Mouse (Mus musculus) liver, postnatal 0 days (tissue): ENCODE results near the gene Zfp655.

Source experiments
- CTCF ChIP-seq: sonication (generic); IDR thresholded peaks from 2 replicates; pipeline ENCODE4 v1.5.1; 2016; ENCODE audit warnings: antibody characterized with exemption, low read depth
- EP300 ChIP-seq: IDR thresholded peaks from 2 replicates; pipeline ENCODE4 v1.6.1; 2016; ENCODE audit warnings: antibody characterized with exemption, low read depth, mild to moderate bottlenecking

DNA sequence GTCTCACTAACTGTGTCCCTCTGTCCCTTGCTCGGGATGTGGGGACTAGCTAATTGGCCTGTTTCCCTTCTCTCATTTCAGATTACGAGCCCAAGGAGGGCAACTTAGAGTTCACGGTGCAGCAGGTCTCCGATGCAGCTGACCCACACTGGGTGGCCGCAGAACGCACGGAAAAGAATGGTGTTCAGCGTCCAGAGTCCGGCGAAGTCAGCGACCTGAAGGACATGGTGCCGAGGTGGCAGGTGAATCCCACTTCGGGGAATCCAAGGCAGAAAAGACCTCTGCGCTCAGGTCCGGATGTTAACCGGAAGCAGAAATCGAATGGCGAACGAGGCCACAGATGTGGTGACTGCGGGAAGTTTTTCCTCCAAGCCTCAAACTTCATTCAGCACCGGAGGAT is 13.3 kb upstream of the Zfp655 start:
- no peak for TF ChIP-seq EP300
- TF ChIP-seq CTCF, result no peak
